Mouse (Mus musculus) C2C12 (cell line): Measurements from ENCODE around the gene Proser3.

Experiments
- CEBPB ChIP-seq: IDR thresholded peaks from one replicate; pipeline ENCODE4 v1.6.1; 2011; ENCODE audit warnings: low read depth, mild to moderate bottlenecking, control low read depth, moderate library complexity
- CTCF ChIP-seq: IDR thresholded peaks from one replicate; pipeline ENCODE4 v1.5.1; 2011; ENCODE audit not compliant: control insufficient read depth, insufficient read depth, insufficient read length
- FOSL1 ChIP-seq: IDR thresholded peaks from one replicate; pipeline ENCODE4 v1.8.0; 2011; ENCODE audit warnings: mild to moderate bottlenecking, low read length; ENCODE audit not compliant: poor library complexity, insufficient read depth, severe bottlenecking
- MAX ChIP-seq: IDR thresholded peaks from one replicate; pipeline ENCODE4 v1.6.1; 2011; ENCODE audit warnings: mild to moderate bottlenecking, control low read depth
- MYOD1 ChIP-seq: IDR thresholded peaks from one replicate; pipeline ENCODE4 v1.6.1; 2011; ENCODE audit warnings: low read depth; ENCODE audit not compliant: control insufficient read depth, insufficient read length
- MYOG ChIP-seq: IDR thresholded peaks from one replicate; pipeline ENCODE4 v1.6.1; 2011; ENCODE audit not compliant: control insufficient read depth, insufficient read length; ENCODE audit errors: extremely low read depth
- USF1 ChIP-seq: IDR thresholded peaks from one replicate; pipeline ENCODE4 v1.6.1; 2011; ENCODE audit warnings: low read depth, mild to moderate bottlenecking, control low read depth, moderate library complexity

DNA sequence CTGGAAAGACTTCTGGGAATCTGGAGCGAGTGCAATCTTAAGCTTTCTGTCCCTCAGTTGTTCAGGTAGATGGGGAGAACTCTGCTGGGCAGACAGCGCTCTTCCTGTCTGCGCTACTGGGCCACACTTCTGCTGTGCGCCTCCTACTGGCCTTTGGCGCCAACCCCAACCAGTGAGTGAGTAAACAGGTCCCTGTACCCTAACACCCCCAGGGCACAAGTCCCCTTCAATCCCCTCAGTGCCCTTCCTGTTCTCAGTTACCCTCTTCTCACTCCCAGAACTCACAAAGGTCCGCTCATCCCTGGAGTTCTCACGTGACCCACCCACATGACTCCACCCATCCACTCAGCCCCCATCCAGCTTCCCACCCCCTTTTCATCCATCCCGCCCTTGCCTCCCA lies 33.8 kb downstream of the Proser3 start:
- TF ChIP-seq CTCF (no peak), USF1 (no peak), MAX (no peak), CEBPB (no peak), MYOD1 (no peak), FOSL1 (no peak), MYOG (no peak)
